Mouse (Mus musculus): ENCODE measurements around the gene Ipo13. TPM values are rescaled to one million over a fixed set of nuclear protein-coding genes. Genes with fewer than 3 reads are reported as not detected.

Gene Ipo13
- polyA plus RNA-seq, 1 experiment from 2014 or later = 43.8 TPM

DNA sequence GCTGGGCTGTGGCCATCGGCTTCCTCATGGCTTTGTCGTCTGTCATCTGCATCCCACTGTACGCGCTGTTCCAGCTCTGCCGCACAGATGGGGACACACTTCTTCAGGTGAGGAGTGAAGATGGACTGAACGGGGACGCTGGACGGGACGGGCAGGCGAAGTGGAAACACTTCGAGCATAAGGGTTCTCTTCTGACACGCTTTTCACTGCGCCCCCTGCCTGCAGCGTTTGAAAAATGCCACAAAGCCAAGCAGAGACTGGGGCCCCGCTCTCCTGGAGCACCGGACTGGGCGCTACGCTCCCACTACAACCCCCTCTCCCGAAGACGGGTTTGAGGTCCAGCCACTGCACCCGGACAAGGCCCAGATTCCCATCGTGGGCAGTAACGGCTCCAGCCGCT lies 47.0 kb downstream of the Ipo13 start:
- 19% methylated on average over 24 of the region's 24 CpGs for WGBS
- Histone ChIP-seq H3K4me2 (ENCODE audit: low read depth, low read length) (no peak overlapping the region), H3K36me3 (ENCODE audit: control insufficient read depth, insufficient read depth, low read length) (no peaks in the 10 kb centered on the region), H3K27ac (ENCODE audit: low read length) (no peak overlapping the region), H3K4me3 (replicated peaks; ENCODE audit: low read length) (no peak overlapping the region), H3K4me1 (ENCODE audit: control insufficient read depth, insufficient read depth, low read length) (peaks cover 16% of the 10 kb centered on the region), H3K27me3 (ENCODE audit: control insufficient read depth, insufficient read depth, low read length) (no peaks in the 10 kb centered on the region), H3K9me3 (replicated peaks; ENCODE audit: control insufficient read depth, low read length) (no peaks in the 10 kb centered on the region), H3K9ac (ENCODE audit: low read length) (no peak overlapping the region)
- ATAC-seq (ENCODE audit: insufficient read depth, low FRiP score) = 0 out of 2 replicates have a peak, but pooled peaks have one; percentile 5

DNA sequence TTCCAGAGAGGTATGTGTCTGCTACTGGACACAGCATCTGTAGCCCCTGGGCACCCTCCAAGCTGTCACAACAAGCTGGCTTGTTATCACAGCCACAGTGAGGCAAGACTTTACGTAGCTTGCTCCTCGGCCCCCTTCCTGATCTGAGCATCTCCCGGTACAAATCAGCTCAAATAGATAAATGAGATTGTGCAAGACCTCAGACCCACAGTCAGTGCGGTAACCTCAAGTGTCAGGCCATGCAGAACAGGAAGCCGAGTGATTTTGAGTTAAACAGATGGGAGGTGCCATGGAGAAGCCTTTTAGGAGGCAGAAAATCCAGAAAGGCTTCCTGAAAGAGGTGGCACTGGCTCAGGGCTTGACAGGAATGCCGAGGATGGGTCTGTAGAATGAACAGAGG lies 47.8 kb downstream of the Ipo13 start:
- no peak overlapping the region for H3K4me2 ChIP-seq (ENCODE audit: low read depth, low read length)
- H3K4me1 ChIP-seq (ENCODE audit: control insufficient read depth, insufficient read depth, low read length) = peaks cover 9% of the 10 kb centered on the region; the same call in 1 of the 2 replicates
- H3K27ac ChIP-seq (ENCODE audit: low read length) = no peak overlapping the region
- no peak for ATAC-seq (ENCODE audit: insufficient read depth, low FRiP score)
- no peak overlapping the region for H3K9ac ChIP-seq (ENCODE audit: low read length)
- no peak overlapping the region for H3K4me3 ChIP-seq (replicated peaks; ENCODE audit: low read length)
- no peaks in the 10 kb centered on the region for H3K36me3 ChIP-seq (ENCODE audit: control insufficient read depth, insufficient read depth, low read length)
- 64% methylated on average over 6 of the region's 6 CpGs for WGBS
- no peaks in the 10 kb centered on the region for H3K9me3 ChIP-seq (replicated peaks; ENCODE audit: control insufficient read depth, low read length)
- no peaks in the 10 kb centered on the region for H3K27me3 ChIP-seq (ENCODE audit: control insufficient read depth, insufficient read depth, low read length)

DNA sequence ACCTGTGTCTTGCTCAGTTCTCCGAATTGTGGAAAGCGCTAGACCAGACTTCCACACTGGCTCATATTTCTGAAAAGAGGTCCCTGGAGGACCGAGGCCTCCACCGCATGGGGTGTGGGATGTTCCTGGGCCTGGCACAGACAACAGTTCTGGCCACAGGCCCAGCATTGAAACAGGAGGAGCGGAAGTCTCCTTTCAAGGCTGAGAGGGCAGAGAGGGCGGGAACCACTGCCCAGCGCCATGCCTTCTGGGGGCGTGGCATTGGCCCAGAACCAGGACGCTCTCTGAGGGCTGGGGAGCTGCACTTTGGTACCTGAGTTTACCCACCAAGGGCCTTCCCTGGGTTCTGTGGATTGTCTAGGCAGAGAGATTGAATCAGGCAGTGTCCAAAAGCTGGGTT lies 48.7 kb downstream of the Ipo13 start:
- 43% methylated on average over 9 of the region's 9 CpGs for WGBS
- H3K9ac ChIP-seq (ENCODE audit: low read length) = no peak overlapping the region
- H3K4me2 ChIP-seq (ENCODE audit: low read depth, low read length) = no peak overlapping the region
- no peak overlapping the region for H3K4me3 ChIP-seq (replicated peaks; ENCODE audit: low read length)
- no peaks in the 10 kb centered on the region for H3K36me3 ChIP-seq (ENCODE audit: control insufficient read depth, insufficient read depth, low read length)
- H3K27me3 ChIP-seq (ENCODE audit: control insufficient read depth, insufficient read depth, low read length) = no peaks in the 10 kb centered on the region
- no peaks in the 10 kb centered on the region for H3K9me3 ChIP-seq (replicated peaks; ENCODE audit: control insufficient read depth, low read length)
- no peak overlapping the region for H3K27ac ChIP-seq (ENCODE audit: low read length)
- ATAC-seq (ENCODE audit: insufficient read depth, low FRiP score) = peak; percentile 32; the same call in 1 of the 2 replicates
- peaks cover 9% of the 10 kb centered on the region; the same call in 1 of the 2 replicates for H3K4me1 ChIP-seq (ENCODE audit: control insufficient read depth, insufficient read depth, low read length)

DNA sequence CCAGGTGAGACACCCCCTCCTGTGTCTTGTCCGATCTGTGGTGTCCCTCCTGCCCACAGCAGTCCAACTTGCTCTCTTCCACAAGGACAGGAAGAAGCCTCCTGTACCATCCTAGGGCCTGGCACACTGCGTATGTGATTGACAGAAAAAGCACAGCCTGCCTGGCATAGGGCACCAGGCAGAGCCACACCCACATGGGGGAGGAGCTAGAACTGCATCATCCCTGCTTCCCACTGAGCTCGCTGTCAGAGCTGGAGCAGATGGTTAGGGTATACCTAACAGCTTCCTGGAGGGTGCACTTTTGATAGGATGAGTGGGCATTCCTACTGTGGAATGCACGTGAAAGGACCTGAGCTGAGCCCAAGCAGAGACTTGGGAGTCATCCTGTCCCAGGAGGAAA lies 52.0 kb downstream of the Ipo13 start:
- WGBS = 49% methylated on average over 4 of the region's 4 CpGs
- no peak overlapping the region for H3K9ac ChIP-seq (ENCODE audit: low read length)
- H3K4me2 ChIP-seq (ENCODE audit: low read depth, low read length) = no peak overlapping the region
- H3K27ac ChIP-seq (ENCODE audit: low read length) = no peak overlapping the region
- no peaks in the 10 kb centered on the region for H3K9me3 ChIP-seq (replicated peaks; ENCODE audit: control insufficient read depth, low read length)
- ATAC-seq (ENCODE audit: insufficient read depth, low FRiP score) = no peak
- H3K36me3 ChIP-seq (ENCODE audit: control insufficient read depth, insufficient read depth, low read length) = no peaks in the 10 kb centered on the region
- H3K27me3 ChIP-seq (ENCODE audit: control insufficient read depth, insufficient read depth, low read length) = no peaks in the 10 kb centered on the region
- no peak overlapping the region for H3K4me3 ChIP-seq (replicated peaks; ENCODE audit: low read length)
- peaks cover 9% of the 10 kb centered on the region; the same call in 1 of the 2 replicates for H3K4me1 ChIP-seq (ENCODE audit: control insufficient read depth, insufficient read depth, low read length)

DNA sequence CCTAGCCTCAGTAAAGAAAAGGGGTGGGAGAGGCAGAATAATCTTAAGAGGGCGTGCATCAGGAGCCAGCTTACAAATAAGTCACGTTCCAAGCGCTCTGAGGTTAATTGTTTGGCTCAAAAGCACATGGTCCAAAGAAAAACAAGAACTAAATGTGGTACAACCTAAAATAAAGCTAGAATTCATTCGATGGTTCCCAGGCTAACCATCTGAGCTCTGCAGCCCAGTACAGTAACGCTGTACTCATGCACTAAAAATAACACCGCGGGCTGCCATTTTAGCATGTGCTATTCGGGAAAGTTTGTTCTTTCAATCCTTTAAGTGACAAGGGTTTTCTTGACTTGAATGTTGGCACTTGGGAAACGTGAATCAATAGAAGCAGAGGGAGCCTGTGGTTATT lies 54.2 kb downstream of the Ipo13 start:
- WGBS = 76% methylated on average over 9 of the region's 9 CpGs
- H3K4me3 ChIP-seq (replicated peaks; ENCODE audit: low read length) = no peak overlapping the region
- H3K9me3 ChIP-seq (replicated peaks; ENCODE audit: control insufficient read depth, low read length) = no peaks in the 10 kb centered on the region
- H3K27ac ChIP-seq (ENCODE audit: low read length) = no peak overlapping the region
- H3K9ac ChIP-seq (ENCODE audit: low read length) = no peak overlapping the region
- no peaks in the 10 kb centered on the region for H3K27me3 ChIP-seq (ENCODE audit: control insufficient read depth, insufficient read depth, low read length)
- no peak overlapping the region for H3K4me2 ChIP-seq (ENCODE audit: low read depth, low read length)
- no peaks in the 10 kb centered on the region for H3K4me1 ChIP-seq (ENCODE audit: control insufficient read depth, insufficient read depth, low read length)
- no peak for ATAC-seq (ENCODE audit: insufficient read depth, low FRiP score)
- H3K36me3 ChIP-seq (ENCODE audit: control insufficient read depth, insufficient read depth, low read length) = no peaks in the 10 kb centered on the region; the same call in 1 of the 2 replicates

DNA sequence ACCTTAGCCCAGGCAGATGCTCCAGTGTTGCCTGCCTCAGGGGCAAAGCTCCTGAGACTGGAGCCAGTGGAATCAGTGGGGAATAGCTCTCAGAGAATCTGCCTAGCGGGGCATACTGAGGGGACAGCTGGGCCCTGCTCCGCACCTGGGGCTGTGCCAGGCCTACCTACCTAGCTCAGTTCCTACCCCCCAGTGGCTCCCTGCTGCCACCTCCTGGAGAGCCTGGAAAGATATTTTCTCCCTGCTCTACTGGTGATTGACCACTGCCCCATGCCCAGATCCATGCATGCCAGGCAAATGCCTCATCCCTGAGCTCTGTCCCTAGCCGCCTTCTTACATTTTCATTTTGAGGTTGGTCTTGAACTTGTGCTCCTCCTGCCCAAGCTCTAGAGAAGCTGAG lies 56.0 kb downstream of the Ipo13 start:
- Histone ChIP-seq H3K27me3 (ENCODE audit: control insufficient read depth, insufficient read depth, low read length) (no peaks in the 10 kb centered on the region), H3K4me3 (replicated peaks; ENCODE audit: low read length) (no peak overlapping the region)
- peak; percentile 6; the same call in 1 of the 2 replicates for ATAC-seq (ENCODE audit: insufficient read depth, low FRiP score)

DNA sequence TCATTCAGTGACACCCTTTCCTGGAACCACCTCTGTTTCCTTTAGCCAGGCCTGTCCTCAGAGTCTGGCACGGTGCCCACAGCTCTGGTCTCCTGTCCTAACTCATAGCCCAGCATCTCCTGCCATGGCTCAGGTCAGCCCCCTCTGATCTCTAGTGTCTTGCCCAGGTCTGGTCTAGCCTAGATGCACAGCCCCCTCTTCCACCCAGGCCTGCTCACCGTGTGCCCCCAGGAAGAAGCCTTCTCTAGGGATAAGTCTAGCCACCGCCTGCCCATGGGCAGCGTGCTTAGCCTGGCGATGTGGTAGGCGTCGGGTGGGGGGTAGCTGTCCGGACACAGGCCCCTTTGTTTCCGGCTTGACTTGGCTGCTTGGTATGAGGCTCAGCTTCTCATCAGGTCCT lies 59.7 kb downstream of the Ipo13 start:
- H3K9me3 ChIP-seq (replicated peaks; ENCODE audit: control insufficient read depth, low read length) = no peaks in the 10 kb centered on the region
- no peaks in the 10 kb centered on the region; the same call in 1 of the 2 replicates for H3K36me3 ChIP-seq (ENCODE audit: control insufficient read depth, insufficient read depth, low read length)
- H3K27me3 ChIP-seq (ENCODE audit: control insufficient read depth, insufficient read depth, low read length) = no peaks in the 10 kb centered on the region
- H3K27ac ChIP-seq (ENCODE audit: low read length) = no peak overlapping the region
- H3K4me1 ChIP-seq (ENCODE audit: control insufficient read depth, insufficient read depth, low read length) = no peaks in the 10 kb centered on the region
- H3K4me3 ChIP-seq (replicated peaks; ENCODE audit: low read length) = no peak overlapping the region
- H3K9ac ChIP-seq (ENCODE audit: low read length) = no peak overlapping the region
- WGBS = 85% methylated on average over 9 of the region's 9 CpGs
- no peak overlapping the region for H3K4me2 ChIP-seq (ENCODE audit: low read depth, low read length)
- no peak for ATAC-seq (ENCODE audit: insufficient read depth, low FRiP score)

More for the DNA sequence above, 56.0 kb downstream of the Ipo13 start:
- no peaks in the 10 kb centered on the region for H3K4me1 ChIP-seq (ENCODE audit: control insufficient read depth, insufficient read depth, low read length)
- 79% methylated on average over 3 of the region's 3 CpGs for WGBS
- H3K9ac ChIP-seq (ENCODE audit: low read length) = no peak overlapping the region
- H3K4me2 ChIP-seq (ENCODE audit: low read depth, low read length) = no peak overlapping the region
- no peak overlapping the region for H3K27ac ChIP-seq (ENCODE audit: low read length)
- H3K36me3 ChIP-seq (ENCODE audit: control insufficient read depth, insufficient read depth, low read length) = no peaks in the 10 kb centered on the region; the same call in 1 of the 2 replicates
- no peaks in the 10 kb centered on the region for H3K9me3 ChIP-seq (replicated peaks; ENCODE audit: control insufficient read depth, low read length)

DNA sequence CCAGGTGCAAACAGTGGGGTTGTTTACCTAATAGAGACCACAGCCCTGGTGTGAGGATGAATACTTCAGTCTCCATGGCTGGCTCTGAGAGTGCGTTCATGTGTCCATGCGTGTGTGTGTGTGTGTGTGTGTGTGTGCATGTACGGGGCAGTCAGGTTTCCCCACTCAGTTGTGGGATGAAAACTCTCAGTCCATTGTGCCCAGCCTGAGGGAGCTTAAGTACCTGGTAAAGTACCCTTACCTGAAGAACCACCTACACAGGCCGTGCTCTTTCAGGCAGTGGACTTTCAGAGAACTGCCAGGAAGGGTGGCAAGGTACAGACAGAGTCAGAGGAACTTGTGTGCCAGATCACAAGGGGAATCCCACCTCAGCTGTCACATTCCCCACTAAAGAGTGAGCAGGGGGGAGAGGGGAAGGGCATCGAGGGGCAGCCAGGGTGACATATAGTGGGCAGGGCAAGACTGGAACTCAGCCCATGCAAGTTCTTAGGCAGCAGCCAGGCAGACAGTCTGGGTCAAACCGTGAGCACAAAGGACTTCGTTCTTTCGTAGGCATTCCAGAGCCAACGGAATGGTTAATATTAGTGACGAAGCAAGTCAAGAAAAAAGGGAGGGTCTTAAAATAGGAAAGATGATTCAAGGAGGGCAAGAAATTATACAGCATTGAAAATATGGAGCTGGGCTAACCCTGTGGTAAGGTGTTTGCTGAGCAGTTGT lies 62.5 kb downstream of the Ipo13 start:
- H3K9ac ChIP-seq (ENCODE audit: low read length) = no peak overlapping the region
- H3K9me3 ChIP-seq (replicated peaks; ENCODE audit: control insufficient read depth, low read length) = no peaks in the 10 kb centered on the region
- no peak overlapping the region for H3K27ac ChIP-seq (ENCODE audit: low read length)
- no peaks in the 10 kb centered on the region; the same call in 1 of the 2 replicates for H3K36me3 ChIP-seq (ENCODE audit: control insufficient read depth, insufficient read depth, low read length)
- no peaks in the 10 kb centered on the region for H3K4me1 ChIP-seq (ENCODE audit: control insufficient read depth, insufficient read depth, low read length)
- WGBS = 76% methylated on average over 10 of the region's 10 CpGs
- ATAC-seq (ENCODE audit: insufficient read depth, low FRiP score) = no peak
- H3K4me2 ChIP-seq (ENCODE audit: low read depth, low read length) = no peak overlapping the region
- no peaks in the 10 kb centered on the region for H3K27me3 ChIP-seq (ENCODE audit: control insufficient read depth, insufficient read depth, low read length)
- no peak overlapping the region for H3K4me3 ChIP-seq (replicated peaks; ENCODE audit: low read length)

DNA sequence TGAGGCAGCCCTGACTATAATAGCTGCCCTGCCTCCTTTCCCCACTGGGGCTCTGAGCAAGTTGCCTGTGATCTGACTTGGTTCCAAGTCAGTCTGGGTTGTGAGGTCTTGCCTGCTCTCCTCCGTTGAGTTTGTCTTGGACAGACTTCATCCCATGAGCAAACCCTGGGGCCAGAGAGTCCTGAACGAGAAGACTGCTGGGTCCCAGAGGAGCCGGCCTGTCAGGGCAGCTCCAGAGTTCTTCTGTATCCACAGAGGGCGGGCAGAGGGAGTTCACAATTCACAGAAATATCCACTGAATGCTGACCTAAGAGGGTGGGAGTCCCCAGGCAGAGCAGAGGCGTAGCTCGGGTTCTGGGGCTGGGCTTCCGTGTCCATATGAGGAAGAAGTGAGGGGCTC lies 63.9 kb downstream of the Ipo13 start:
- 76% methylated on average over 7 of the region's 7 CpGs for WGBS
- H3K36me3 ChIP-seq (ENCODE audit: control insufficient read depth, insufficient read depth, low read length) = no peaks in the 10 kb centered on the region
- no peak overlapping the region for H3K4me3 ChIP-seq (replicated peaks; ENCODE audit: low read length)
- no peak overlapping the region for H3K9ac ChIP-seq (ENCODE audit: low read length)
- no peak overlapping the region for H3K27ac ChIP-seq (ENCODE audit: low read length)
- ATAC-seq (ENCODE audit: insufficient read depth, low FRiP score) = no peak
- no peaks in the 10 kb centered on the region for H3K4me1 ChIP-seq (ENCODE audit: control insufficient read depth, insufficient read depth, low read length)
- no peak overlapping the region for H3K4me2 ChIP-seq (ENCODE audit: low read depth, low read length)
- no peaks in the 10 kb centered on the region for H3K27me3 ChIP-seq (ENCODE audit: control insufficient read depth, insufficient read depth, low read length)
- no peaks in the 10 kb centered on the region for H3K9me3 ChIP-seq (replicated peaks; ENCODE audit: control insufficient read depth, low read length)
